Mouse (Mus musculus) embryonic fibroblast, embryonic 13.5 days (primary cell): ENCODE data around the gene Coasy.

Source experiments
- CTCF ChIP-seq: IDR thresholded peaks from 2 replicates; pipeline ENCODE4 v1.5.1; 2011; ENCODE audit warnings: mild to moderate bottlenecking, control low read depth, low read length, moderate library complexity, borderline replicate concordance; ENCODE audit not compliant: insufficient read depth
- POLR2A ChIP-seq: IDR thresholded peaks from 2 replicates; pipeline ENCODE4 v1.6.1; 2011; ENCODE audit warnings: low read depth, mild to moderate bottlenecking, control low read depth, low read length, moderate library complexity

DNA sequence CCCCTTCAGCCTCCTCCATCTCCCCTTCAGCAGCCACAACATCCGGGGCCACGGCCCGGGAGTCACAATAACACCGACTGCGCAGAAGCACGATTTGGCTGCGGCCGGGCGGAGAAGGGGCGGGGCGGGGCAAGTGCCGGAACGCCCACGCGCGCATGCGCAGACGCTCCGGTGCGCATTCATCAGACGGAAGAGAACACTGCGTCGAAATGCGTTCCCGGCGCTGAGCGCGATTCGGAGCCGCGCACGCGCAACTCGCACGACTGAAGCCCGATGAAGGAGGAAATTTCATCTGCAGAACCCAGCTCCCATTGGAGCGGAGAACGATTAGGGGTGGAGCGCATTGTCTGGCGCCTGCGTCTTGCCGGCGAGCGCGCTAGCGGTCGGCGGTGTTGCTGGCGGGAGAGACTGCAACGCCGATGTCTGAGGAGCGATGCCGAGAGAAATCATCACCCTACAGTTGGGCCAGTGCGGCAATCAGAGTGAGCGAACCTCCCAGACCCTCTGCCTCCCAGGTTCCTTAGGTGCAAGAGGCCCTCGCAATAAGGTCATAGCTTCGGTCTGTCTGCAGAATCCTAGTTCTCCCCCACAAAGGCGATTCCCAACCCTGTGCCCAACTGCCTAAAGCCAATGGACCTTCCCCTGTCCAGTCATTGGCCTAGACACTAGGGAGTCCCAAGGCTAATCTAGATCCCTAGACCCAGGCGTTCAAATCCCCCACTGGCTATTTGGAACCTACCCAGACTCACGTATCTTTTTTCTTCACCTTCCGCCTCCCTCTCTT, 37.6 kb downstream of the Coasy start, which contains the start of the genes Retreg3 and Tubg1:
- TF ChIP-seq POLR2A (peak; percentile 94), CTCF (no peak)
